Mouse (Mus musculus): ENCODE data around the gene Dcaf10. TPM values are rescaled to one million over a fixed set of nuclear protein-coding genes. Genes with fewer than 3 reads are reported as not detected.

The Dcaf10 gene
- polyA plus RNA-seq, 1 experiment from 2014 or later = 13.9 TPM

DNA sequence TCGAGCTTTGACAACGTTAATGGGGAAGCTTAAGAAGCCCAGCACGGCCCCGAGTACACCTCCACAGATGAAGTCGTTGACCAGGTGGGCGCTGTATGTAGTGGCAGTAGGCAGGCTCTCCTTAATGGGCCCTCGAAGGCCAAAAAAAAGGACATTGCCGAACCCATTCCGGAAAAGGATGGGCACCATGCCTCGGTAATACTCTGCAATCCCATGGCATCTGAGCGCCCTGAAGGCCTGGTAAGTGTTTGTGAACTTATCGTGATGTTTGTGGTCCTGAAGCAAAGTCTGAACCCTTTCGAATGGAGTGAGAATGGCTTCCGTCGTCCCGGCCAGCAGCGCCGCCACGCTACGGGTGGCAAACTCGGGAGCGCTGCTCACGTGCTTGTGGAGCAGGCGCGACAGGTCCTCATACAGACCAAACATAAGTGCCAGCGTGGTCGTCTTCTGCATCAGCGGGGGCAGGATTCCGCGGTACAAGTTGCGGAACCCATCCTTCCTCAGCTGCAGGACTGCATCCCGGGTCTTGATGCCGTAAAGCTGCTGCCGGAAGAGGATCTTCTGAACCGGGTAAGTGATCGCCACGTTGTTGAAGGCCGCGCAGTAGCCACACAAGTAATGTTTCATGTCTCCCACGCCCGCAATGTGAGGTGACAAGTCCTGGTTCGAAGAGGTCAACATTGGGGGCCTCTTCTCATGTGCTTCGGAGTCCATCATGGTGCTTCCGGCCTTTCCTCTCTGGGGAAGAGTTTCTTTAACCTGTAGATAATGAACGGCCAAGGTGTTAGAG lies 57.7 kb downstream of the Dcaf10 start:
- Histone ChIP-seq H3K27me3 (ENCODE audit: control insufficient read depth, insufficient read depth, low read length) (no peaks in the 10 kb centered on the region), H3K4me1 (ENCODE audit: control insufficient read depth, insufficient read depth, low read length) (no peaks in the 10 kb centered on the region), H3K9me3 (ENCODE audit: control insufficient read depth, low read length) (no peaks in the 10 kb centered on the region), H3K27ac (replicated peaks; ENCODE audit: low read depth, low read length) (no peak overlapping the region), H3K4me2 (ENCODE audit: low read depth, severe bottlenecking) (no peak overlapping the region), H3K9ac (ENCODE audit: low read length) (no peak overlapping the region), H3K36me3 (ENCODE audit: control insufficient read depth, insufficient read depth, low read length) (peaks cover 24% of the 10 kb centered on the region; the same call in 1 of the 2 replicates), H3K4me3 (ENCODE audit: low read depth, low read length) (no peak overlapping the region)
- ATAC-seq (ENCODE audit: insufficient number of reproducible peaks, low FRiP score, low TSS enrichment, low read depth) (no peak), DNase-seq (ENCODE audit: low spot score) (no peak)
- WGBS = 95% methylated on average over 45 of the region's 45 CpGs

DNA sequence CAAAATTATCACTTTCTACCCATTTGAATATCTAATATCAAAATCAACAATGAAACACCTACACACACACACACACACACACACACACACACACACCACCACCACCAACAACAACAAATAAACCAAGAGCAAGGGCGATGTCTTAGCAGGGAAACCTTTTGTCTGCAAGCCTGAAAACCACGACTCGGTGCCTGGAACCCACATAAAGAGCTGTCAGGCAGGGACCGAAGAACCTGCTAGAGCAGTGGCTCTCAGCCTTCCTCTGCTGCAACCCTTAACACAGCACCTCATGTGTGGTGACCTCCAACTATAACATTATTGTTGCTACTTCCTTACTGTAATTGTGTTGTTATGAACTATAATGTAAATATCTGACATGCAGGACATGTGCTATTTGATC lies 60.4 kb downstream of the Dcaf10 start:
- ATAC-seq (ENCODE audit: insufficient number of reproducible peaks, low FRiP score, low TSS enrichment, low read depth) = no peak
- WGBS = 92% methylated on average over 4 of the region's 4 CpGs

DNA sequence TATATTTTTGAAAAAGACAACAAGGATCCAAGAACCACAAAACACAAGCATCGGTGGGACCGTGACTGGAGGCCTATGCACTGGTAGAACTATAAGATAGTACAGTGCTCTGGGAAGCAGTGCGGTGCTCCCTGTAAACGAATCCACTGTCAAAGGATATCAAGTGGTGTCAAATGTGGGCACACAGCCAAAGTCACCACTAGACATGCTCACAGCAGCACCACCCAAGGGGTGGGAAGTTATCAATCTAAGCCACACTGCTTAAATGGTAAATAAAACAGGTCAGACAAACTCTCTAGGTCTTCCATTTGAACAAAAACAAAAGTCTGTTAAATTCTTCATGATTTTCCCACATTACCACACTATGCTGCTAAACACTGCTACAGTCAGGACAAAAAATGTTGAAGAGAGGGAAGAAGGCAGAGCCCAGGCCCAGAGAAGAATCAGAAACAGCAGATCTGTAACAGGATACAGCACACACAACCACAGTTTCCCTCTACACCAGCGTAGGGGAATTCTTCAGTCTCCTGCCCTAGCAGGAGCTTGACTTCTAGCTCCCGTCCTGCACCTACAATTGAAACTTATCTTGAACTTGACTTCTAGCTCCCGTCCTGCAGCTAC lies 61.1 kb downstream of the Dcaf10 start:
- Histone ChIP-seq H3K4me3 (ENCODE audit: low read depth, low read length) (no peak overlapping the region), H3K9ac (ENCODE audit: low read length) (no peak overlapping the region), H3K4me2 (ENCODE audit: low read depth, severe bottlenecking) (no peak overlapping the region), H3K27ac (replicated peaks; ENCODE audit: low read depth, low read length) (no peak overlapping the region), H3K9me3 (ENCODE audit: control insufficient read depth, low read length) (no peaks in the 10 kb centered on the region), H3K4me1 (ENCODE audit: control insufficient read depth, insufficient read depth, low read length) (peaks cover 15% of the 10 kb centered on the region), H3K36me3 (ENCODE audit: control insufficient read depth, insufficient read depth, low read length) (peaks cover 26% of the 10 kb centered on the region), H3K27me3 (ENCODE audit: control insufficient read depth, insufficient read depth, low read length) (no peaks in the 10 kb centered on the region)
- WGBS = 92% methylated on average over 7 of the region's 7 CpGs
- ATAC-seq (ENCODE audit: insufficient number of reproducible peaks, low FRiP score, low TSS enrichment, low read depth) (no peak), DNase-seq (ENCODE audit: low spot score) (no peak)

More for the DNA sequence above, 60.4 kb downstream of the Dcaf10 start:
- Histone ChIP-seq H3K27me3 (ENCODE audit: control insufficient read depth, insufficient read depth, low read length) (no peaks in the 10 kb centered on the region), H3K4me3 (ENCODE audit: low read depth, low read length) (no peak overlapping the region), H3K27ac (replicated peaks; ENCODE audit: low read depth, low read length) (no peak overlapping the region), H3K9me3 (ENCODE audit: control insufficient read depth, low read length) (no peaks in the 10 kb centered on the region), H3K36me3 (ENCODE audit: control insufficient read depth, insufficient read depth, low read length) (peaks cover 27% of the 10 kb centered on the region), H3K4me2 (ENCODE audit: low read depth, severe bottlenecking) (no peak overlapping the region), H3K9ac (ENCODE audit: low read length) (no peak overlapping the region), H3K4me1 (ENCODE audit: control insufficient read depth, insufficient read depth, low read length) (peaks cover 10% of the 10 kb centered on the region)
- no peak for DNase-seq (ENCODE audit: low spot score)

DNA sequence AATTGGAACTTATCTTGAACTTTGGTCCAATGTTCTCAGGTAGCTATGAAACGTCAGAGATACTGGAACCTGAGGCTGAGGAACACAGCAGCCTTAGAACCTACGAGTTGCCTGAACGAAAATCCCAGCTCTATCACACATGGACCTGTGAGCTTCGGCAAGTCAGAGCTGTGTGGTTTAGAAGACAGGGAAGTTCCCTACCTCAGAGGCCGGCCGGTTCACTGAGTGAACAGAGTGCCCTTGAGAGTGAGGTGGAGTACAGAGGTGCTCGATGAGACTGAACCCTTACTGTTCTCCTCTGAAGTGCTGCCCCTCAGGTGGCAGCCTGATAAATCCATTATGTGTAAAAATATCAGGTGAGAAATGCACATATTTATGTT lies 61.6 kb downstream of the Dcaf10 start:
- peaks cover 15% of the 10 kb centered on the region for H3K4me1 ChIP-seq (ENCODE audit: control insufficient read depth, insufficient read depth, low read length)
- no peak overlapping the region for H3K9ac ChIP-seq (ENCODE audit: low read length)
- no peaks in the 10 kb centered on the region for H3K9me3 ChIP-seq (ENCODE audit: control insufficient read depth, low read length)
- no peak overlapping the region for H3K4me2 ChIP-seq (ENCODE audit: low read depth, severe bottlenecking)
- H3K27ac ChIP-seq (replicated peaks; ENCODE audit: low read depth, low read length) = no peak overlapping the region
- DNase-seq (ENCODE audit: low spot score) (no peak), ATAC-seq (ENCODE audit: insufficient number of reproducible peaks, low FRiP score, low TSS enrichment, low read depth) (no peak)
- peaks cover 25% of the 10 kb centered on the region for H3K36me3 ChIP-seq (ENCODE audit: control insufficient read depth, insufficient read depth, low read length)
- no peaks in the 10 kb centered on the region for H3K27me3 ChIP-seq (ENCODE audit: control insufficient read depth, insufficient read depth, low read length)
- no peak overlapping the region for H3K4me3 ChIP-seq (ENCODE audit: low read depth, low read length)
- 94% methylated on average over 7 of the region's 7 CpGs for WGBS

DNA sequence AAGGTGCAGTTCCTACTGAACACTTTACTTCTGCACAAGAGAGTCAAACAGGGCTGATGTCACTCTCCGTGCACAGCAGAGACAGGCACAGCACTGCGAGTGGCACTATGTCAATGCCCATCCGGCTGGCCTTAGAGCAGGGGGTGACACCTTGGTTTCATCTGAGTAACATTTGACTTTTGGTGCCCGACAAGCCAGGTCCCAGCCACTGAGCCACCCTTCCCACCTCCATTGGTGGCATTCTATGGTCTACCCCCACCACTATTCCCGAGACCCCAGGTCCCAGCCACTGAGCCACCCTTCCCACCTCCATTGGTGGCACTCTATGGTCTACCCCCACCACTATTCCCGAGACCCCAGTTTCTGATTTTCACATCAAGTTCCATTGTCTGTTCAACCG lies 62.2 kb downstream of the Dcaf10 start:
- Histone ChIP-seq H3K9ac (ENCODE audit: low read length) (no peak overlapping the region), H3K27me3 (ENCODE audit: control insufficient read depth, insufficient read depth, low read length) (no peaks in the 10 kb centered on the region), H3K4me3 (ENCODE audit: low read depth, low read length) (no peak overlapping the region), H3K4me1 (ENCODE audit: control insufficient read depth, insufficient read depth, low read length) (peaks cover 15% of the 10 kb centered on the region), H3K36me3 (ENCODE audit: control insufficient read depth, insufficient read depth, low read length) (peaks cover 22% of the 10 kb centered on the region), H3K9me3 (ENCODE audit: control insufficient read depth, low read length) (no peaks in the 10 kb centered on the region), H3K4me2 (ENCODE audit: low read depth, severe bottlenecking) (no peak overlapping the region), H3K27ac (replicated peaks; ENCODE audit: low read depth, low read length) (no peak overlapping the region)
- DNase-seq (ENCODE audit: low spot score) (no peak), ATAC-seq (ENCODE audit: insufficient number of reproducible peaks, low FRiP score, low TSS enrichment, low read depth) (no peak)
- WGBS = 95% methylated on average over 7 of the region's 7 CpGs

DNA sequence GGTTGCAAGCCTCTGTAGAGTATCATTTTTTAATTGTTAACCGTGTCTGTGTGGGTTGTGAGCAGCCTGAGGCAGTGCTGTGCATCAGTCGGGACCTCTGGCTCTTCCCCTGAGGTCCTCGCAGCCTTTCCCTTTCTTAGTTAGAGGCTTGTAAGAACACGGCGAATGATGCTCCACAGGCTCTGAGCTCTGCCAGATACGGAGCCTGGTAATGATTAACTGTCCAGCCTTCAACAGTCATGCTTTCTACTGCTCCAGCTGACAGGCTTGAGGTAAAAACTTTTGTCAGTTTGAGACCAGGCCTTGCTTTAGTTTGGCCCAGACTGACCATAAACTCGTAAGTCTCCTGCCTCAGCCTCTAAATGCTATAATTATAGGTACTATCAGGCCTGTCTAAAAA lies 63.4 kb downstream of the Dcaf10 start:
- no peak overlapping the region for H3K4me3 ChIP-seq (ENCODE audit: low read depth, low read length)
- DNase-seq (ENCODE audit: low spot score) = no peak
- no peaks in the 10 kb centered on the region for H3K9me3 ChIP-seq (ENCODE audit: control insufficient read depth, low read length)
- H3K27me3 ChIP-seq (ENCODE audit: control insufficient read depth, insufficient read depth, low read length) = no peaks in the 10 kb centered on the region
- no peak overlapping the region for H3K9ac ChIP-seq (ENCODE audit: low read length)
- peaks cover 15% of the 10 kb centered on the region for H3K4me1 ChIP-seq (ENCODE audit: control insufficient read depth, insufficient read depth, low read length)
- H3K4me2 ChIP-seq (ENCODE audit: low read depth, severe bottlenecking) = no peak overlapping the region
- 67% methylated on average over 7 of the region's 7 CpGs for WGBS
- ATAC-seq (ENCODE audit: insufficient number of reproducible peaks, low FRiP score, low TSS enrichment, low read depth) = no peak
- H3K27ac ChIP-seq (replicated peaks; ENCODE audit: low read depth, low read length) = no peak overlapping the region
- H3K36me3 ChIP-seq (ENCODE audit: control insufficient read depth, insufficient read depth, low read length) = peaks cover 20% of the 10 kb centered on the region

DNA sequence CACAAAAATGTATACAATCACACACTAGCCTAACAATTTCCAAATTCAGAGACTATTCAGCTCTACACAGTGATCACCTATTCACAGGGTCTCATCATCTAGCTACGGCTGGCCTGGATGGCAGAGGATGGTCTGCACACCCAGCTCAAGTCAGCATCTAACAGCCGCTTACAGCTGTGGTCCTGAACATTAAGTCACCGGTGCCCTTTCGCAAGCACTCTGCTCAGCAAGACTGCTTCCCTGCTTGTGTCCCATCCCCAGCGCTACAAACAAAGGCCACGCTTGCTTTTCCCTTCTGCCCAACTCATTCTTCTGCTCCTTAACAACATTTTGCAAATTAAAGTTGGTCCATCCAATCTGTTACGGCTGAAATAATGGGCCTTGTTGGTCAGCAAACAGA lies 64.5 kb downstream of the Dcaf10 start:
- Histone ChIP-seq H3K4me1 (ENCODE audit: control insufficient read depth, insufficient read depth, low read length) (peaks cover 15% of the 10 kb centered on the region), H3K36me3 (ENCODE audit: control insufficient read depth, insufficient read depth, low read length) (peaks cover 20% of the 10 kb centered on the region), H3K4me3 (ENCODE audit: low read depth, low read length) (no peak overlapping the region), H3K4me2 (ENCODE audit: low read depth, severe bottlenecking) (no peak overlapping the region; the same call in 1 of the 2 replicates), H3K9ac (ENCODE audit: low read length) (no peak overlapping the region), H3K9me3 (ENCODE audit: control insufficient read depth, low read length) (no peaks in the 10 kb centered on the region), H3K27ac (replicated peaks; ENCODE audit: low read depth, low read length) (no peak overlapping the region), H3K27me3 (ENCODE audit: control insufficient read depth, insufficient read depth, low read length) (no peaks in the 10 kb centered on the region)
- DNase-seq (ENCODE audit: low spot score) = no peak
- no peak for ATAC-seq (ENCODE audit: insufficient number of reproducible peaks, low FRiP score, low TSS enrichment, low read depth)
- WGBS = 90% methylated on average over 7 of the region's 7 CpGs

DNA sequence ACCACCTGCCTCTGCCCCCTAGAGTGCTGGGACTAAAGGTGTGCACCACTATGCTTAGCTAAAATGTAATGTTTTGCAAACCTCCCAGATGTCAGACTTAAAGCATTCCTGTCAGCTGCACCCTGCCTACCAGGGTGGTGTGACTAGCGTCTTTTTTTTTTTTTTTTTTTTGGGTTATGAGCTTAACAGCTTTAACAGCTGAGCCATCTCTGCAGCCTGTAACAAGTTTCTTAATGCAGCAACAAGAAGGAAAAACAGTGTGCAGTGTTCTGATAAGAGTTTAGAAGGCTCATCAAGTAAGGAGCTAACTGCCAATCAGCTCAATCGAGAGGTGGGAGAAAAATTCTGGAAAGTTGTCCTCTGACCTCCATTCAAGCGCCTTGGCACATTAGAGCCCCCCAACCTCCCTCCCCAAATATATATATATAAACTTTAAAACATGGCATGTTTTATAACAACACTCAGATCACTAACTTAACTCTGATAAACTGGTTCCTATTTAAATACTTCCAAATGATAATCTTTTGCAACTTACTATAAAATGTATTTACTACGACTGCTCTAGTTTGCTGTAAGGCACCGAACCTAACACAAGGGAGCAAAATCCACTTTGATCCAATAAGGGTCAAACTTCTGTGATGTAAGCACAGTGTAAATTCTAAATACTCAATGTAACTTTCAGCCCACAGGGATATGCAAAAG lies 65.3 kb downstream of the Dcaf10 start:
- peak overlapping the region; percentile 97; the same call in 1 of the 2 replicates for H3K9ac ChIP-seq (ENCODE audit: low read length)
- no peak overlapping the region for H3K27ac ChIP-seq (replicated peaks; ENCODE audit: low read depth, low read length)
- peaks cover 18% of the 10 kb centered on the region for H3K36me3 ChIP-seq (ENCODE audit: control insufficient read depth, insufficient read depth, low read length)
- WGBS = 69% methylated on average over 5 of the region's 5 CpGs
- no peak for DNase-seq (ENCODE audit: low spot score)
- no peaks in the 10 kb centered on the region for H3K9me3 ChIP-seq (ENCODE audit: control insufficient read depth, low read length)
- no peak for ATAC-seq (ENCODE audit: insufficient number of reproducible peaks, low FRiP score, low TSS enrichment, low read depth)
- H3K4me2 ChIP-seq (ENCODE audit: low read depth, severe bottlenecking) = peak overlapping the region; percentile 73
- H3K27me3 ChIP-seq (ENCODE audit: control insufficient read depth, insufficient read depth, low read length) = no peaks in the 10 kb centered on the region
- H3K4me1 ChIP-seq (ENCODE audit: control insufficient read depth, insufficient read depth, low read length) = peaks cover 15% of the 10 kb centered on the region
- H3K4me3 ChIP-seq (ENCODE audit: low read depth, low read length) = peak overlapping the region; percentile 99

Measured in limb, embryonic 11.5 days (tissue).